Mouse (Mus musculus) ES-Bruce4 (cell line): ENCODE measurements around the gene Arid1b.

Experiments
- CTCF ChIP-seq: IDR thresholded peaks from one replicate; pipeline ENCODE4 v1.8.1; 2011; ENCODE audit warnings: low read depth, low read length
- POLR2A ChIP-seq: IDR thresholded peaks from one replicate; pipeline ENCODE4 v1.8.1; 2011; ENCODE audit warnings: low read length; ENCODE audit not compliant: insufficient read depth

- TF ChIP-seq CTCF (no peak), POLR2A (no peak)
These were observed 290.7 kb downstream of the Arid1b start for GRCm38 (mm10) chr17:5284783-5285182.
